Mouse (Mus musculus) hindlimb bud, embryonic 11.5 days (tissue): ENCODE results near the gene Dnajc16.

Experiments
- DNase-seq: peaks from one replicate; pipeline ENCODE4 v3.0.0-alpha.2; 2012; ENCODE audit warnings: low read depth, low spot score; ENCODE audit errors: extremely low spot score

The Dnajc16 gene

GRCm38 (mm10) chr4:141729266-141729665 lies 61.5 kb downstream of the Dnajc16 start:
- no peak for DNase-seq

GRCm38 (mm10) chr4:141725738-141726137 lies 65.0 kb downstream of the Dnajc16 start:
- no peak for DNase-seq

- DNase-seq: no peak
Observed at GRCm38 (mm10) chr4:141725277-141725676, 65.5 kb downstream of the Dnajc16 start.

GRCm38 (mm10) chr4:141724594-141724993 lies 66.1 kb downstream of the Dnajc16 start:
- no peak for DNase-seq

- DNase-seq: no peak
Observed at GRCm38 (mm10) chr4:141723673-141724068, 67.1 kb downstream of the Dnajc16 start.

GRCm38 (mm10) chr4:141722731-141723672 lies 67.7 kb downstream of the Dnajc16 start, which contains the start of gene Ddi2:
Ddi2 (minus strand) TSS chr4:141723419.
- no peak for DNase-seq

GRCm38 (mm10) chr4:141721961-141722360 lies 68.8 kb downstream of the Dnajc16 start:
- DNase-seq: no peak

GRCm38 (mm10) chr4:141720761-141721523 lies 69.8 kb downstream of the Dnajc16 start:
- DNase-seq: no peak

GRCm38 (mm10) chr4:141719304-141719703 lies 71.4 kb downstream of the Dnajc16 start:
- no peak for DNase-seq

GRCm38 (mm10) chr4:141717633-141718032 lies 73.1 kb downstream of the Dnajc16 start:
- DNase-seq: no peak

GRCm38 (mm10) chr4:141715027-141715426 lies 75.7 kb downstream of the Dnajc16 start:
- DNase-seq: no peak

GRCm38 (mm10) chr4:141713598-141714142 lies 77.1 kb downstream of the Dnajc16 start:
- DNase-seq: no peak

- DNase-seq: no peak
Observed at GRCm38 (mm10) chr4:141711250-141711649, 79.5 kb downstream of the Dnajc16 start.
